Mouse (Mus musculus) urinary bladder, postnatal 4 days (tissue): ENCODE data around the gene Ehd4.

Experiments used
- DNase-seq, 2 experiments: peaks; one replicate each; pipeline ENCODE4 v3.0.0; 2021 to 2022; ENCODE audit warnings: low spot score in 2 of 2

Gene Ehd4

GRCm38 (mm10) chr2:120144390-120144789, 10.0 kb downstream of the Ehd4 start:
- no peak for DNase-seq

GRCm38 (mm10) chr2:120142336-120142735, 12.1 kb downstream of the Ehd4 start:
- DNase-seq: no peak

- DNase-seq: no peak
Measured at GRCm38 (mm10) chr2:120141671-120142070, 12.7 kb downstream of the Ehd4 start.

- no peak for DNase-seq
Measured at GRCm38 (mm10) chr2:120140326-120140725, 14.1 kb downstream of the Ehd4 start.

GRCm38 (mm10) chr2:120139091-120139490, 15.3 kb downstream of the Ehd4 start:
- DNase-seq: no peak

- DNase-seq: no peak
Measured at GRCm38 (mm10) chr2:120137281-120137680, 17.1 kb downstream of the Ehd4 start.

GRCm38 (mm10) chr2:120134453-120135075, 19.8 kb downstream of the Ehd4 start:
- DNase-seq: no peak

GRCm38 (mm10) chr2:120131881-120132280, 22.5 kb downstream of the Ehd4 start:
- no peak for DNase-seq

GRCm38 (mm10) chr2:120129252-120129908, 25.0 kb downstream of the Ehd4 start:
- DNase-seq: no peak

GRCm38 (mm10) chr2:120128611-120129051, 25.8 kb downstream of the Ehd4 start:
- DNase-seq: no peak

GRCm38 (mm10) chr2:120128011-120128410, 26.4 kb downstream of the Ehd4 start:
- DNase-seq: no peak

GRCm38 (mm10) chr2:120126901-120127300, 27.5 kb downstream of the Ehd4 start:
- no peak for DNase-seq

- DNase-seq: no peak
Measured at GRCm38 (mm10) chr2:120126408-120126807, 28.0 kb downstream of the Ehd4 start.

- DNase-seq: no peak
Measured at GRCm38 (mm10) chr2:120125461-120125860, 28.9 kb downstream of the Ehd4 start.

- DNase-seq: no peak
Measured at GRCm38 (mm10) chr2:120124946-120125345, 29.5 kb downstream of the Ehd4 start.

- no peak for DNase-seq
Measured at GRCm38 (mm10) chr2:120124096-120124495, 30.3 kb downstream of the Ehd4 start.

- DNase-seq: no peak
Measured at GRCm38 (mm10) chr2:120122983-120123382, 31.4 kb downstream of the Ehd4 start.

- DNase-seq: no peak
Measured at GRCm38 (mm10) chr2:120117346-120117745, 37.1 kb downstream of the Ehd4 start.

- no peak for DNase-seq
Measured at GRCm38 (mm10) chr2:120116362-120116761, 38.0 kb downstream of the Ehd4 start.

- no peak for DNase-seq
Measured at GRCm38 (mm10) chr2:120114977-120115376, 39.4 kb downstream of the Ehd4 start.

- no peak for DNase-seq
Measured at GRCm38 (mm10) chr2:120113963-120114362, 40.4 kb downstream of the Ehd4 start.

GRCm38 (mm10) chr2:120113476-120113875, 40.9 kb downstream of the Ehd4 start:
- DNase-seq: no peak

GRCm38 (mm10) chr2:120111596-120111995, 42.8 kb downstream of the Ehd4 start:
- DNase-seq: no peak

- no peak for DNase-seq
Measured at GRCm38 (mm10) chr2:120111172-120111571, 43.2 kb downstream of the Ehd4 start.
